Mouse (Mus musculus) kidney, adult 2 months (tissue): ENCODE measurements around the gene Stn1.

Source experiments
- CTCF ChIP-seq: fragments of 200-500 bp; conservative IDR thresholded peaks from 2 replicates; pipeline ENCODE4 v1.5.1; 2011; ENCODE audit warnings: low read depth, mild to moderate bottlenecking, control low read depth, low read length, moderate library complexity, mixed read lengths; ENCODE audit not compliant: insufficient read depth, insufficient read length
- POLR2A ChIP-seq: fragments of 200-500 bp; IDR thresholded peaks from one replicate; pipeline ENCODE4 v1.6.1; 2011; ENCODE audit warnings: low read depth, low read length, control low read depth

- TF ChIP-seq CTCF, result no peak
- no peak for TF ChIP-seq POLR2A
Measured at GRCm38 (mm10) chr19:47460120-47460960, 77.0 kb downstream of the Stn1 start.
